Mouse (Mus musculus): ENCODE results near the gene Bok. TPM values are rescaled to one million over a fixed set of nuclear protein-coding genes. Genes with fewer than 3 reads are reported as not detected.

Bok gene
- polyA plus RNA-seq, 1 experiment: 6.6 TPM

DNA sequence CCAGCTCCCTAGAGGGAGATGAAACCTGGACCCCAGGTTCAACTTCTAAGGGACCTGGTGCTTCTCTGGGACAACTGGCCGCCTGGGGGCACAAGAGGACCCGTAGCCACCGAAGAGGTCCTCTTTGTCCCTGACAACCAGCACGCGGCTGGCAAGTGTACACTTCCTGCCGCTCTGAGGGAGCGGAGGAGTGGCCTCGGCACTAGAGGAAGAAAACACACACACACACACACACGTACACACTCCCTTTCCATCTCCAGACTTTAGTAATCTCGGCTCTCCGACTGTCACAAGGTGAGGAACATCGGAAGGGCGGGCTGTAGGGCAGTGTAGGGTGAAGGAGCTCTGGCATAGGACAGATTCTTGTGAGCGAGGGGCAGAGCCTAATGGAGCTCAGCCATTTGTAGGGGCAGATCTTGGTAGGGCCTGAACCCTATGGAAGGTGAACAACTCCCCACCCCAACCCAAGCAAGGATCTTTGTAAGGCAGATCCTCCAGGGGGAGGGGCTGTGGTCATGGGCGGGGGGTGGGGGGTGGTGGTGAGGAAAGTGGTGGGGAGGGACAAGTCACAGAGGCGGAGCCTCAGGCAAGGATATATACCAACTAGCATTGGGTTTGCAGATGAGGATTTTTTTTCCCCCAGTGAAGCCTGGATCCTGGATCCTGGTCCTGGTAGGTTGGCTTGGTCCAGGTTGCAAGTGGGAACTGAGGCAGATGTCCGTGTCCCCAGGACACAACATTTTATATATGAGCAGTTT, 16.5 kb upstream of the Bok start:
- H3K4me1 ChIP-seq (ENCODE audit: control insufficient read depth, insufficient read depth, low read length): no peaks in the 10 kb centered on the region
- H3K9ac ChIP-seq (ENCODE audit: low read depth, poor library complexity, severe bottlenecking): 0 out of 2 replicates have a peak overlapping the region, but pooled peaks have one; percentile 2
- TF ChIP-seq EP300 (IDR thresholded peaks at IDR 0.05; ENCODE audit: insufficient read depth, low read depth, low read length) (0 out of 2 replicates have a peak, but pooled peaks have one; percentile 35), POLR2A (IDR thresholded peaks at IDR 0.05; ENCODE audit: insufficient read depth, low read length) (peak; percentile 32), CTCF (IDR thresholded peaks at IDR 0.05; ENCODE audit: low read depth, low read length) (peak; percentile 58)
- no peaks in the 10 kb centered on the region for H3K9me3 ChIP-seq (replicated peaks; ENCODE audit: control insufficient read depth, insufficient read depth, low read length, poor library complexity, severe bottlenecking)
- H3K27ac ChIP-seq (ENCODE audit: insufficient read depth, low read length): 0 out of 2 replicates have a peak overlapping the region, but pooled peaks have one; percentile 5
- H3K36me3 ChIP-seq (ENCODE audit: control insufficient read depth, insufficient read depth, low read length, poor library complexity, severe bottlenecking): no peaks in the 10 kb centered on the region
- H3K4me3 ChIP-seq (ENCODE audit: low read depth, low read length): peak overlapping the region; percentile 63
- no peaks in the 10 kb centered on the region for H3K27me3 ChIP-seq (ENCODE audit: control insufficient read depth, insufficient read depth, low read length, poor library complexity, severe bottlenecking)

DNA sequence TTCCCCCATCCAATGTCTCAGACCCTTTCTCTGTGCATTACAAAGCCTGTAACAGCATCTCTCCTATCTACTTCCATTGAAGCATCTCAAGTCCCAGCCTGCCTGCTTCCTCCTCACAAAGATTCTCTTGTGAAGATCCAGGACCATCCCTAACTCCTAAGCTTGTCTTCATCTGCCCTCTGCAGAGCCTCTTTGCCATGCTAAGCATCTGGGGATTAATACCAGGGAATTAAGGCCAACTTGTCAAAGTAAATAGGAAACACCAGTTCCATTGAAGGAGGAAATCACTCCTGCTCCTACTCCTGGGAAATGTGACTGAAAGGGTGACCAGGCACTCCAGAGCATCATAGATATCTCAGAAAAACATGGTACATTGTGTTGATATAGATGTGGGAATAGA, 15.5 kb upstream of the Bok start:
- Histone ChIP-seq H3K4me3 (ENCODE audit: low read depth, low read length) (no peak overlapping the region), H3K27ac (ENCODE audit: insufficient read depth, low read length) (no peak overlapping the region), H3K36me3 (ENCODE audit: control insufficient read depth, insufficient read depth, low read length, poor library complexity, severe bottlenecking) (no peaks in the 10 kb centered on the region), H3K9me3 (replicated peaks; ENCODE audit: control insufficient read depth, insufficient read depth, low read length, poor library complexity, severe bottlenecking) (no peaks in the 10 kb centered on the region), H3K9ac (ENCODE audit: low read depth, poor library complexity, severe bottlenecking) (no peak overlapping the region), H3K27me3 (ENCODE audit: control insufficient read depth, insufficient read depth, low read length, poor library complexity, severe bottlenecking) (no peaks in the 10 kb centered on the region), H3K4me1 (ENCODE audit: control insufficient read depth, insufficient read depth, low read length) (no peaks in the 10 kb centered on the region)
- TF ChIP-seq POLR2A (IDR thresholded peaks at IDR 0.05; ENCODE audit: insufficient read depth, low read length): no peak
- TF ChIP-seq EP300 (IDR thresholded peaks at IDR 0.05; ENCODE audit: insufficient read depth, low read depth, low read length): no peak
- no peak for TF ChIP-seq CTCF (IDR thresholded peaks at IDR 0.05; ENCODE audit: low read depth, low read length)

GRCm38 (mm10) chr1:93672682-93673081, 12.8 kb upstream of the Bok start:
- no peak overlapping the region for H3K27ac ChIP-seq (ENCODE audit: insufficient read depth, low read length)
- TF ChIP-seq CTCF (IDR thresholded peaks at IDR 0.05; ENCODE audit: low read depth, low read length) (no peak), EP300 (IDR thresholded peaks at IDR 0.05; ENCODE audit: insufficient read depth, low read depth, low read length) (no peak), POLR2A (IDR thresholded peaks at IDR 0.05; ENCODE audit: insufficient read depth, low read length) (no peak)
- no peak overlapping the region for H3K4me3 ChIP-seq (ENCODE audit: low read depth, low read length)
- no peaks in the 10 kb centered on the region for H3K36me3 ChIP-seq (ENCODE audit: control insufficient read depth, insufficient read depth, low read length, poor library complexity, severe bottlenecking)
- H3K9me3 ChIP-seq (replicated peaks; ENCODE audit: control insufficient read depth, insufficient read depth, low read length, poor library complexity, severe bottlenecking): no peaks in the 10 kb centered on the region
- no peaks in the 10 kb centered on the region for H3K4me1 ChIP-seq (ENCODE audit: control insufficient read depth, insufficient read depth, low read length)
- no peak overlapping the region for H3K9ac ChIP-seq (ENCODE audit: low read depth, poor library complexity, severe bottlenecking)
- no peaks in the 10 kb centered on the region for H3K27me3 ChIP-seq (ENCODE audit: control insufficient read depth, insufficient read depth, low read length, poor library complexity, severe bottlenecking)

DNA sequence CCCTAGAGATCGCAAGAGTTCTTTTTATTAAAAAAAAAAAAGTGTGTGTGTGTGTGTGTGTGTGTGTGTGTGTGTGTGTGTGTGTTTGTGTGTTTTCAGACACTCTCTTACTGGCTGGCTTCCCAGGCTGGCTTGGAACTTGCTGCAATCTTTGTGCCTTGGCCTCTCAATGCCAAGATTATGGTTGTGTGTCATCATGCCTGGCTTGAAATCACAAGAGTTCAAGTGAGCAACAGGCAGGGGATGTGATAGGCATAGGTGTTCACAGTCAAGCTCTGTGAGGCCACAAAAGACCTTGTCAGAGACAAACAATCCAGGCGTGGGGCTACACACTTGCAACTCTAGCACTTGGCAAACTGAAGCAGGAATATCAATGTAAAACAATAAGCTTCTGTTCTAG, 7.1 kb upstream of the Bok start:
- TF ChIP-seq POLR2A (IDR thresholded peaks at IDR 0.05; ENCODE audit: insufficient read depth, low read length) (no peak), CTCF (IDR thresholded peaks at IDR 0.05; ENCODE audit: low read depth, low read length) (no peak), EP300 (IDR thresholded peaks at IDR 0.05; ENCODE audit: insufficient read depth, low read depth, low read length) (no peak)
- H3K9ac ChIP-seq (ENCODE audit: low read depth, poor library complexity, severe bottlenecking): no peak overlapping the region
- no peak overlapping the region for H3K4me3 ChIP-seq (ENCODE audit: low read depth, low read length)
- no peaks in the 10 kb centered on the region for H3K27me3 ChIP-seq (ENCODE audit: control insufficient read depth, insufficient read depth, low read length, poor library complexity, severe bottlenecking)
- H3K4me1 ChIP-seq (ENCODE audit: control insufficient read depth, insufficient read depth, low read length): no peaks in the 10 kb centered on the region
- 0 out of 2 replicates have a peak, but pooled peaks cover 5% of the 10 kb centered on the region for H3K9me3 ChIP-seq (replicated peaks; ENCODE audit: control insufficient read depth, insufficient read depth, low read length, poor library complexity, severe bottlenecking)
- no peaks in the 10 kb centered on the region for H3K36me3 ChIP-seq (ENCODE audit: control insufficient read depth, insufficient read depth, low read length, poor library complexity, severe bottlenecking)
- no peak overlapping the region for H3K27ac ChIP-seq (ENCODE audit: insufficient read depth, low read length)

DNA sequence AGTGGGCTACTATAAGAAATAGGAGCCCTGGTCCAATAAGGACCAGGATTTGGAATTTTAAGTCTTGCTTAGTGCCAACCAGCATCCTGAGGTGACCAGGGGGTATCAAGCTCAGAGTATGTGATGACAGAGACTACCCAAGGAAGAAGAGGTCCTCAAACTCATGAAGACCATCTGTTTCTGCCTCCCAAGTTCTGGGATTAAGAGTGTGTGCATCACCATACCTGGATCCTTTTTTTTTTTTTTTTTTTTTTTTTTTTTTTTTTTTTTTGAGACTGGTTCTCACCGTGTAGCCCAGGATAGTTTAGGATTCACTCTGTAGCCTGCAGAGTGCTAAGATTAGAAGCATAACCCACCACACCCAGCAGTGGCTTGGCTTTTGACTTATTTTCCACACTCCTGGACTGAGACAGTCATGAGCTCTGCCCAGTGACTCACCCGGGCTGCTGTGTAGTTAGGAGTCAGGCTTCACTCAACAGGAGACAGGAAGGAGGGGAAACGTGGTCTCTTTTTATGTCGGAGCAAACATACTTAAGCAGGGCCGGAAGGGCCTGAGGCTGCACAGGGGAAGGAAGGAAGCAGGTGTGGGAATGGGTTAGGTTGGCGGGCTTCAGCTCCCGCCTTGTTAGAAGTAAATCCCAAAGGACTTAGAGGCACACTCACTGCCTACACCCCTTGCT, 5.4 kb upstream of the Bok start:
- Histone ChIP-seq H3K27ac (ENCODE audit: insufficient read depth, low read length) (no peak overlapping the region), H3K9ac (ENCODE audit: low read depth, poor library complexity, severe bottlenecking) (no peak overlapping the region), H3K36me3 (ENCODE audit: control insufficient read depth, insufficient read depth, low read length, poor library complexity, severe bottlenecking) (no peaks in the 10 kb centered on the region), H3K4me1 (ENCODE audit: control insufficient read depth, insufficient read depth, low read length) (no peaks in the 10 kb centered on the region), H3K27me3 (ENCODE audit: control insufficient read depth, insufficient read depth, low read length, poor library complexity, severe bottlenecking) (no peaks in the 10 kb centered on the region), H3K9me3 (replicated peaks; ENCODE audit: control insufficient read depth, insufficient read depth, low read length, poor library complexity, severe bottlenecking) (0 out of 2 replicates have a peak, but pooled peaks cover 5% of the 10 kb centered on the region), H3K4me3 (ENCODE audit: low read depth, low read length) (no peak overlapping the region)
- no peak for TF ChIP-seq CTCF (IDR thresholded peaks at IDR 0.05; ENCODE audit: low read depth, low read length)
- TF ChIP-seq EP300 (IDR thresholded peaks at IDR 0.05; ENCODE audit: insufficient read depth, low read depth, low read length): no peak
- no peak for TF ChIP-seq POLR2A (IDR thresholded peaks at IDR 0.05; ENCODE audit: insufficient read depth, low read length)
